Mouse (Mus musculus): ENCODE data around the gene Slc39a10. TPM values are rescaled to one million over a fixed set of nuclear protein-coding genes. Genes with fewer than 3 reads are reported as not detected.
"Not testable (repeated sequence)": the region's sequence is repeated elsewhere in the genome, so short reads cannot be mapped to it uniquely, and the experiment has no call there.

Slc39a10 gene
- polyA plus RNA-seq, 1 experiment from 2014 or later = 98.0 TPM

GRCm38 (mm10) chr1:46770077-46770695, 122.5 kb downstream of the Slc39a10 start:
- H3K9me3 ChIP-seq (ENCODE audit: control insufficient read depth, low read length); H3K4me2 ChIP-seq (ENCODE audit: low read length); H3K27me3 ChIP-seq (ENCODE audit: control insufficient read depth, insufficient read depth, low read length); H3K36me3 ChIP-seq (ENCODE audit: control insufficient read depth, insufficient read depth, low read length); ATAC-seq (ENCODE audit: low FRiP score, low TSS enrichment); DNase-seq; H3K27ac ChIP-seq (replicated peaks; ENCODE audit: low read depth, low read length); H3K4me3 ChIP-seq (replicated peaks; ENCODE audit: low read depth, low read length); H3K4me1 ChIP-seq (ENCODE audit: control insufficient read depth, insufficient read depth, low read length); H3K9ac ChIP-seq (replicated peaks; ENCODE audit: low read length): not testable (repeated sequence)
- 87% methylated on average over 7 of the region's 7 CpGs for WGBS

DNA sequence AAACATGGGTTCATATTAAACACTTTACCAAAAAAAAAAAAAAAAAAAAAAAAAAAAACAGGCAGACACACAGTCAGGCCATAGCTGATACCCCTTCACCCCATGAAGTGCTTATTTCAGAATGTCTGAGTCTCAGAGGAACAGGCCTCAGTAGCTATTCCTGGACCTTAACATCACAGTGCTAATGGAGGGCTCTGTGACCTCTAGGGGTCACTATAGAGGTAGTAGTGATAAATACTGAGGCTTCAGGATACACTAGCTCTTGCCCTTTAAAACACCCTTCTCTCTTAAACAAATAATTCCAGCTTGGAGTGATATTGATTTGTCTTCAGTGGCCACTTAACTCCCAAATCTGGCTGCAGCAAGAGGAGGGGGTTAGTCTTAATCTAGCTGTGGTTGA, 123.3 kb downstream of the Slc39a10 start:
- ATAC-seq (ENCODE audit: low FRiP score, low TSS enrichment); H3K9me3 ChIP-seq (ENCODE audit: control insufficient read depth, low read length); H3K4me3 ChIP-seq (replicated peaks; ENCODE audit: low read depth, low read length); H3K4me2 ChIP-seq (ENCODE audit: low read length); H3K36me3 ChIP-seq (ENCODE audit: control insufficient read depth, insufficient read depth, low read length); H3K27me3 ChIP-seq (ENCODE audit: control insufficient read depth, insufficient read depth, low read length); H3K4me1 ChIP-seq (ENCODE audit: control insufficient read depth, insufficient read depth, low read length); H3K27ac ChIP-seq (replicated peaks; ENCODE audit: low read depth, low read length); H3K9ac ChIP-seq (replicated peaks; ENCODE audit: low read length): not testable (repeated sequence)
- peak; percentile 5 for DNase-seq

DNA sequence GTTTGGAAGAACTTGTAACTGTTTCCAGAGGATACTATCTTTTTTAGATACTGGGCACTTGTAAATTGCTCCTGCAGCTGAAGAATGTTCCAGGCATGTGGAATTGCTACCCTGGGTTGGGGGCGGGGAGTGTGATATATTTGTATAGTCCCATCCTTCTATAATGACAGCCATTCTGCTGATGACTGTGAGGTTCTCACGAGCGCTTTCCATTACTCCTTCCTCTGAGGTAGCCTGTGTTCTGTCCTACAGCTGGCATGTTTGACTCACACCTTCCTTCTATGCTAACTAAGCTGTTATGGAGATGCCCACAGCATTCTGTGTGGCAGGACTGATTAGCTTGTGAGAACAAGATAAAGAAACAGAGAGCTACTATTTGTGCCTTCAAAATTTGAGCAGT, 128.1 kb downstream of the Slc39a10 start:
- not testable (repeated sequence) for DNase-seq; H3K9ac ChIP-seq (replicated peaks; ENCODE audit: low read length); H3K4me1 ChIP-seq (ENCODE audit: control insufficient read depth, insufficient read depth, low read length); ATAC-seq (ENCODE audit: low FRiP score, low TSS enrichment); H3K27ac ChIP-seq (replicated peaks; ENCODE audit: low read depth, low read length); H3K4me3 ChIP-seq (replicated peaks; ENCODE audit: low read depth, low read length); H3K9me3 ChIP-seq (ENCODE audit: control insufficient read depth, low read length); H3K27me3 ChIP-seq (ENCODE audit: control insufficient read depth, insufficient read depth, low read length); H3K36me3 ChIP-seq (ENCODE audit: control insufficient read depth, insufficient read depth, low read length); H3K4me2 ChIP-seq (ENCODE audit: low read length)
- WGBS = 91% methylated on average over 3 of the region's 3 CpGs
